Mouse (Mus musculus) neural tube, embryonic 15.5 days (tissue): ENCODE data around the gene Klhl7. TPM values are rescaled to one million over a fixed set of nuclear protein-coding genes. Genes with fewer than 3 reads are reported as not detected.

Experiments
- ATAC-seq: fragments of 200-750 bp; cut with Nextera tagmentation; 2 replicates; pipeline ENCODE4 v1.8.0; 2017; ENCODE audit warnings: mild to moderate bottlenecking, moderate TSS enrichment, moderate library complexity; ENCODE audit not compliant: low FRiP score
- H3K27ac ChIP-seq: fragments of 300-500 bp; sonication (generic); replicated peaks from 2 replicates; pipeline ENCODE4 v1.5.1; 2015; ENCODE audit warnings: mild to moderate bottlenecking, inconsistent platforms
- H3K27me3 ChIP-seq: fragments of 300-500 bp; sonication (generic); replicated peaks from 2 replicates; pipeline ENCODE4 v1.6.1; 2015; ENCODE audit warnings: inconsistent platforms
- H3K36me3 ChIP-seq: fragments of 300-500 bp; sonication (generic); 2 replicates; pipeline ENCODE4 v1.6.1; 2015; ENCODE audit warnings: inconsistent platforms
- H3K4me1 ChIP-seq: fragments of 300-500 bp; sonication (generic); 2 replicates; pipeline ENCODE4 v1.6.1; 2015; ENCODE audit warnings: inconsistent platforms
- H3K4me2 ChIP-seq: fragments of 300-500 bp; sonication (generic); 2 replicates; pipeline ENCODE4 v1.6.1; 2015; ENCODE audit warnings: inconsistent platforms, mild to moderate bottlenecking, moderate library complexity
- H3K4me3 ChIP-seq: fragments of 300-500 bp; sonication (generic); replicated peaks from 2 replicates; pipeline ENCODE4 v1.5.1; 2015; ENCODE audit warnings: mild to moderate bottlenecking, inconsistent platforms
- H3K9ac ChIP-seq: fragments of 300-500 bp; sonication (generic); replicated peaks from 2 replicates; pipeline ENCODE4 v1.6.1; 2015; ENCODE audit warnings: mild to moderate bottlenecking, inconsistent platforms
- H3K9me3 ChIP-seq: fragments of 300-500 bp; sonication (generic); replicated peaks from 2 replicates; pipeline ENCODE4 v1.6.1; 2016; ENCODE audit warnings: inconsistent platforms
- WGBS: fragments of 180-500 bp; shearing (Covaris S2); methylation state at CpG from one replicate; pipeline ENCODE4 v1.1.7; 2015; ENCODE audit warnings: mixed read lengths; 5-methylcytosine and 5-hydroxymethylcytosine counted together
- polyA plus RNA-seq: library from polyadenylated mRNA; unstranded; fragments of >200 nt; fragmentation: Nextera tagmentation; extraction: Ambion mirVana; gene quantifications from 2 replicates; pipeline ENCODE4 v1.2.1, GENCODE M21; 2015

Klhl7 gene
- polyA plus RNA-seq = 109 and 122 TPM in 2 replicates

DNA sequence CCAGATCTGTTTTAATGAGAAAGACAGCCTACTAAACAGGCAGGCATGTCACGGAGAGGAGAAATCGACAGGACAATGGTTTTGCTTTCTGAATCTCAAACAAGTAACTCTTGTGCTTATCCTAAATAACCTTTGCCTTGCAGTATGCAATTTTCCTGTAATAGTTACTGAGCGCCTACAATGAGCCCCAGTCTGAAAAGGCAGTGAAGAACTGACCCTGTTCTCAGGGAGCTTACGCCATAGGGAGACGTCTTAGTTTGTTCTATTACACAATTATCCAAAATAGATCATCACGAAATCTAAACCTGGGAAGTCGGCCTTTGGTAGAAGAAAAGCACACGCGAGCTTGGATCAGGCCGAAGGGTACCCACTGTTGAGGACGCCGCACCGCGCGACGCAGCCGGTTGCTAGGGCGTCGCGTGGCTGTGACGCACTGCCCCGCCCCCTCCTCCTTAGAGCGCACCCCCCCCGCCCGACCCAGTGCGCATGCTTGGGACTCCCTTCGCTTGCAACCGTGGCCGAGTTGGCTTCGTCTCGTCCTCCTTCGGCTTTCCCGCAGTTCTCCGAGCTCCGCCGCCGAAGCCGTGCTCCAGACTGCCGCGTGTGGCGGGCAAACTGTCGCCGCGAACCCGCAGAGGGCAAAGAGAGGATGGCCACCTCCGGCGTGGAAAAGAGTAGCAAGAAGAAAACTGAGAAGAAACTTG, at the start of gene Klhl7:
Klhl7 (plus strand) TSS at position 500 of the 704 bp plus-strand sequence.
- peak within 1 kb of the TSS; percentile 73 for H3K4me2 ChIP-seq
- H3K9me3 ChIP-seq = no peaks in the 10 kb centered on the region
- WGBS = under 1% methylated on average over 46 of the region's 47 CpGs
- H3K27ac ChIP-seq = peak within 1 kb of the TSS; percentile 95
- H3K4me1 ChIP-seq = peaks cover 32% of the 10 kb centered on the region
- no peaks in the 10 kb centered on the region for H3K27me3 ChIP-seq
- H3K9ac ChIP-seq = peak within 1 kb of the TSS; percentile 72
- H3K36me3 ChIP-seq = no peaks in the 10 kb centered on the region
- peak; percentile 96 for ATAC-seq
- H3K4me3 ChIP-seq = peak within 1 kb of the TSS; percentile 51

- Histone ChIP-seq H3K27ac (no peak overlapping the region), H3K4me3 (no peak overlapping the region), H3K4me2 (no peak overlapping the region), H3K9me3 (no peaks in the 10 kb centered on the region), H3K9ac (no peak overlapping the region), H3K4me1 (no peaks in the 10 kb centered on the region), H3K36me3 (no peaks in the 10 kb centered on the region), H3K27me3 (no peaks in the 10 kb centered on the region)
- WGBS = 69% methylated on average over 16 of the region's 16 CpGs
- ATAC-seq = no peak
Observed at GRCm38 (mm10) chr5:24051755-24052675, 48.4 kb upstream of the Klhl7 start.

DNA sequence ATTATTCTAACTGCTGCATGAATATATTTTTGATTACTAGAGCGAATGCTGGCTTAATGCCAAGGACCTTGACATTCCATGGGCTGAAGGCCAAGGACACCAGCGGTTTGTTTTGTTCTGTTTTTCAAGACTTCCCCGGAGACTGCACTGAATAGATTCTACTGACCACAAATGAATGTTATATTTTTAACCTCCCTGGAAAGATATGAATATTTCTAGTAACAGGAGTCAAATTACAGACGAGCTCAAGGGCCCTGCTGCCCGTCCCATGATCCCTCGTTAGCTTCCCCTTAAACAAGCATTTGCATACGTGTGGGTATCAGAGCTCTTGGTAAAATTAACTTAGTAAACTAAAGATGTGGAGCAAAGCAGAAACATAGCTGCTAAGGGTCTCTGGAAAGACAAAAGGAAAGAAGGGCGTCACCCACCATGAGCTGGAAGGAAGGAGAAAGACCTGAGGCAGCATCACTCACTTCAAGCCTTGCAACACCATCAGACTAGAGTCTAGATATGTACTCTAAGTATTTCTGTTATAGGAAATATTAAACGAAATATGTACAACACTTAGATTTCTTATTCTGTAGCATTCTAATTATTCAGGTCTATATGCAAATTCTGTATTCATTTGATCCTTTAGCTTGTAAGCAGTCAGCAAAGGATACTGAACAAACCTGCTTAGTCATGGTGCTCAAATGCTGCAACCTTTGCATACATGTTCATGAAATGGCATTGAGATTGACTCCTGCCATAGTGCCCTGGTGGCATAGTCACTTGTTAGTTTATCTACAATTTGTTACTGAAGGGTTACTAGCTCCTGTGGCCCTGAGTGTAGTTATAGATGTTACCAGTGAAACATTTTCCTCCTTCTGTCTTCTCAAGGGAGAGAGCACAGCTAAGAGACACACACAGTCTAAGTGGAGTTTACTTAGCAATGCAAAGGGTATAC, 46.9 kb upstream of the Klhl7 start:
- H3K36me3 ChIP-seq = no peaks in the 10 kb centered on the region
- H3K27ac ChIP-seq = no peak overlapping the region
- H3K9me3 ChIP-seq = 0 out of 2 replicates have a peak, but pooled peaks cover 3% of the 10 kb centered on the region
- H3K4me3 ChIP-seq = no peak overlapping the region
- no peaks in the 10 kb centered on the region for H3K4me1 ChIP-seq
- no peaks in the 10 kb centered on the region for H3K27me3 ChIP-seq
- ATAC-seq = no peak
- WGBS = 61% methylated on average over 9 of the region's 9 CpGs
- no peak overlapping the region for H3K4me2 ChIP-seq
- no peak overlapping the region for H3K9ac ChIP-seq

- Histone ChIP-seq H3K27ac (no peak overlapping the region), H3K27me3 (no peaks in the 10 kb centered on the region), H3K9ac (no peak overlapping the region), H3K9me3 (0 out of 2 replicates have a peak, but pooled peaks cover 3% of the 10 kb centered on the region), H3K4me2 (no peak overlapping the region), H3K4me3 (no peak overlapping the region), H3K36me3 (no peaks in the 10 kb centered on the region), H3K4me1 (no peaks in the 10 kb centered on the region)
- ATAC-seq = no peak
- WGBS = 95% methylated on average over 3 of the region's 3 CpGs
Observed at GRCm38 (mm10) chr5:24054382-24054781, 46.0 kb upstream of the Klhl7 start.

DNA sequence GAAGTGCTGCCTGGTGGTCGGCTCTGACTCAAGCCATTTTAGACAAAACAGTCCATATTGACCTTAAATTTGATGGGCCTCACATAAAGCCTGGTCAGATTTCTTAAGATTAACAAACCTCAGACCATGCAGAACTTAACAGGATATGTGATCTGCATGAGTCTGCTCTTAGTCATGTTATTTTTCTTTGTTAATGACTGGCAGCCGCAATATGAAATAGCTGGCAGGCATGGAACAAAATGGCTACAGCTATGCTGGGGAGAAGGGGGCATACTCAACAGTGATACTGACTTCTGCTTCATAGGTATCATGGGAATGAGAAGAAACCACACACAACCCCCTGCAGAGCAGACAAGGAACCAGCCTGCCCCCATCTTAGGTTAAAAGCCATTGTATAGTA, 43.5 kb upstream of the Klhl7 start:
- no peaks in the 10 kb centered on the region for H3K27me3 ChIP-seq

GRCm38 (mm10) chr5:24057592-24057991, 42.8 kb upstream of the Klhl7 start:
- no peak overlapping the region for H3K27ac ChIP-seq
- H3K9ac ChIP-seq = no peak overlapping the region
- H3K27me3 ChIP-seq = no peaks in the 10 kb centered on the region
- no peak for ATAC-seq
- WGBS = 76% methylated on average over 3 of the region's 3 CpGs
- no peak overlapping the region for H3K4me3 ChIP-seq
- H3K9me3 ChIP-seq = 0 out of 2 replicates have a peak, but pooled peaks cover 3% of the 10 kb centered on the region
- no peaks in the 10 kb centered on the region for H3K36me3 ChIP-seq
- no peak overlapping the region for H3K4me2 ChIP-seq
- no peaks in the 10 kb centered on the region for H3K4me1 ChIP-seq

More for the DNA sequence above, 43.5 kb upstream of the Klhl7 start:
- H3K9me3 ChIP-seq = 0 out of 2 replicates have a peak, but pooled peaks cover 3% of the 10 kb centered on the region
- H3K4me3 ChIP-seq = no peak overlapping the region
- no peak overlapping the region for H3K27ac ChIP-seq
- 91% methylated on average over 2 of the region's 2 CpGs for WGBS
- no peak for ATAC-seq
- H3K9ac ChIP-seq = no peak overlapping the region
- no peaks in the 10 kb centered on the region for H3K36me3 ChIP-seq
- H3K4me2 ChIP-seq = no peak overlapping the region
- H3K4me1 ChIP-seq = no peaks in the 10 kb centered on the region

- no peak overlapping the region for H3K4me2 ChIP-seq
- ATAC-seq = no peak
- no peak overlapping the region for H3K4me3 ChIP-seq
- 56% methylated on average over 3 of the region's 3 CpGs for WGBS
- H3K27ac ChIP-seq = no peak overlapping the region
- no peak overlapping the region for H3K9ac ChIP-seq
- no peaks in the 10 kb centered on the region for H3K36me3 ChIP-seq
- H3K9me3 ChIP-seq = 0 out of 2 replicates have a peak, but pooled peaks cover 3% of the 10 kb centered on the region
- H3K27me3 ChIP-seq = no peaks in the 10 kb centered on the region
- no peaks in the 10 kb centered on the region for H3K4me1 ChIP-seq
Observed at GRCm38 (mm10) chr5:24060949-24061348, 39.5 kb upstream of the Klhl7 start.

GRCm38 (mm10) chr5:24063034-24063433, 37.4 kb upstream of the Klhl7 start:
- Histone ChIP-seq H3K9ac (no peak overlapping the region), H3K27ac (no peak overlapping the region), H3K4me3 (no peak overlapping the region), H3K36me3 (no peaks in the 10 kb centered on the region), H3K4me1 (no peaks in the 10 kb centered on the region), H3K9me3 (no peaks in the 10 kb centered on the region), H3K4me2 (no peak overlapping the region), H3K27me3 (no peaks in the 10 kb centered on the region)
- WGBS = 86% methylated on average over 6 of the region's 6 CpGs
- ATAC-seq = no peak

DNA sequence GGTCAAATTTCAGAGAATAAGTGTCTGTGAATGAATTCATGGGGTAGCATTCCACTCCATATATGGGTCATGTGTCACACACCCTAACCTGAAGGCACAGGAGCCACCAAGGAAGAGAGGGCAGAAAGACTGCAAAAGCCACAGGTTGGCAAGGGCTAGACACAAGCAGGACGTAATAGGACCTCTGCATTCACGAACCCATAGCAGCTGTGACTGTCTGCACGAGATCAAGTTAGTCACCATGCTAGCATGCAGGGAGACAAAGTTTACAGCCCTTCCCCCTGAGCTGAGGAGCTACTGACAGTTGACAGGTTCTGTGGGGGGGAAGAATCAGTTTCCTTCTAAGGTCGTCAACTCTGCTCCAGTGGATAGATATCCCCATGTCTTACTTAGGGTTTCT, 36.9 kb upstream of the Klhl7 start:
- 77% methylated on average over 4 of the region's 4 CpGs for WGBS
- H3K27me3 ChIP-seq = no peaks in the 10 kb centered on the region
- no peak overlapping the region for H3K9ac ChIP-seq
- no peak overlapping the region for H3K4me2 ChIP-seq
- H3K36me3 ChIP-seq = no peaks in the 10 kb centered on the region
- H3K27ac ChIP-seq = no peak overlapping the region
- H3K9me3 ChIP-seq = no peaks in the 10 kb centered on the region
- H3K4me1 ChIP-seq = no peaks in the 10 kb centered on the region
- ATAC-seq = no peak
- no peak overlapping the region for H3K4me3 ChIP-seq

GRCm38 (mm10) chr5:24068955-24069354, 31.4 kb upstream of the Klhl7 start:
- Histone ChIP-seq H3K27me3 (no peaks in the 10 kb centered on the region), H3K4me1 (no peaks in the 10 kb centered on the region), H3K9me3 (no peaks in the 10 kb centered on the region), H3K4me2 (no peak overlapping the region), H3K4me3 (no peak overlapping the region), H3K27ac (no peak overlapping the region), H3K9ac (no peak overlapping the region), H3K36me3 (no peaks in the 10 kb centered on the region)
- WGBS = 90% methylated on average over 6 of the region's 6 CpGs
- ATAC-seq = no peak

DNA sequence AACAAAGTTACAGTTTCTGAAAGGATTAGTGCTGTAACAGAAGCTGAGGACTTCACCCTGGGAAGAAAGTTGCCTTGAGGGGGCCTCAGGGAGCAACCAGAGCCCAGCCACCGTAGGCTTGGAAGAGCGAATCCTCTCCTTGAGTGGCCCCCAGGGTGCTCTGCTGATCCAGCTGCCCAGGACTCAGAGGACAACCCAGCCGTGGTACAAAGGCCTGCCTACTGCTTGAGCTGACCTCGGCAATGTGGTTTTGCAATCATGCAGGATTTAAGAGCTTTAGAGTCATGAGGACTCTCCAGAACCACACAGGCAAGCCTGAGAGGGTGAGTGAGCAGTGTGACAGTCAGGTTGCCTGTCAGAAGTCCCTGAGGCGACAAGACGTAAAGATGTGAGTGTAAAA, 28.4 kb upstream of the Klhl7 start:
- H3K36me3 ChIP-seq = no peaks in the 10 kb centered on the region
- no peak overlapping the region for H3K27ac ChIP-seq
- peaks cover 5% of the 10 kb centered on the region; the same call in 1 of the 2 replicates for H3K4me1 ChIP-seq
- ATAC-seq = no peak
- no peak overlapping the region for H3K9ac ChIP-seq
- WGBS = 75% methylated on average over 6 of the region's 6 CpGs
- H3K4me2 ChIP-seq = no peak overlapping the region
- no peaks in the 10 kb centered on the region for H3K27me3 ChIP-seq
- H3K4me3 ChIP-seq = no peak overlapping the region
- H3K9me3 ChIP-seq = no peaks in the 10 kb centered on the region
